Mouse (Mus musculus): ENCODE results near the gene Ccdc82.

Ccdc82 gene

DNA sequence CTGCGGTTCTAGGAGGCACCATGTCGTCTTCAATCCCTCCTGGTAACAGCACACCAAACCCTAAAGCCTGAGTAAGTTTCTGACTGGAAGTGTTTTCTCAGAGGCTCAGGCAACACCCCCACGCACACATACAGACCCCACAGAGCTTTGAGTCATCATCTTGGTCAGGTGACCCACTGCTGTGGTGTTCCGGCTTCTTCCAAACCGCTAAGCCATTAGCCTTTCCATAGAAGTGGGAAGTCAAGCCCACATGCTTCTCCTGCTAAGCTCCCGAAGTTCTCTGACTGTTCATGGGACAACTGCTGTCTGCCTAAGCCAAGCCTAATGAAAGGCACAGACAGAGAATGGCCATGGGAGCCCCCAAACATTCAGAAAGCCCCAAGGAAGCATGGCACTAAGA is 52.4 kb downstream of the Ccdc82 start:
- no peak for DNase-seq (ENCODE audit: low read depth, low spot score)

- DNase-seq (ENCODE audit: low read depth, low spot score) = no peak
Observed at GRCm38 (mm10) chr9:13300041-13300441, 53.3 kb downstream of the Ccdc82 start.

DNA sequence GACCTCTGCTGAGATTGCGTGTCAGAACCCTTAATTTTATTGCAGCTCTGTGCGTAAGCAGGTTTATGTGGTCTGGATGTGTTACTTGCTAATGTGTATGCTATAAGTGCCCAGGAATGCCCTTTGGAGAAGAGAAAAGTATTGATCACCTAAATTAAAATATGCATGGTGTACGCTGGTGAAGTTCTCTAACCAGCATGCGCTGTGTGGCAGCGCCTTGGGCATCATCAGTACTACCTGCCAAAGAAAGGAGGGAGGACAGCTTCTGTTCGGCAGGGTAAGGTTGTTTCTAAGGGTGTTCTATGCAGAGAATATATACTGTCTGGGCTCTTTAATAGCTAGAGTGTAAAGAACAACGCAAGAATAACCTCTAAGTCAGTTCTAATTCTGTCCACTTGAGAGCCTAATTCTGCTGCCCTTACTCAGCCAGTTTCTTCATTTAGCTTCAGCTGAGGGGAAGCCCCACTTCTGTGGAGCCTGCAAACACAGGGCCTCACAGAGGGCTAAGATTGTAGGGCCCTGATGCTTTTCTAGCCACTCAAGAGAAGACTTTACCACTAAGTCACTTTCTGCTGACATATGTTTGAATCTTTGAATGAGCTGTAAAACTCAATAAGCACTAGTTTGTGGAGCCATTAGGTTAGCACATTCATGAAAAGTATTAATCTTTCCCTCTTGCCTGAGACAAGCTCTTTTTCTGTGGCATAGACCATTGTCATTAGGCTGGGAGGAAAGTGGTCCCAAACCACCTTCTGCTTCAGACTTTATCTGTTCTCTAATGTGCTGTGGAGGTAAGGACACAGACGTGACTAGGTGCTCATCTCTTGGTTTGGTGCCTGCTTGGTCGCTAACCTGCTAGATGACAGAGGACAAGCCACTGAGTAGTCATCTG is 54.4 kb downstream of the Ccdc82 start:
- no peak for DNase-seq (ENCODE audit: low read depth, low spot score)

DNA sequence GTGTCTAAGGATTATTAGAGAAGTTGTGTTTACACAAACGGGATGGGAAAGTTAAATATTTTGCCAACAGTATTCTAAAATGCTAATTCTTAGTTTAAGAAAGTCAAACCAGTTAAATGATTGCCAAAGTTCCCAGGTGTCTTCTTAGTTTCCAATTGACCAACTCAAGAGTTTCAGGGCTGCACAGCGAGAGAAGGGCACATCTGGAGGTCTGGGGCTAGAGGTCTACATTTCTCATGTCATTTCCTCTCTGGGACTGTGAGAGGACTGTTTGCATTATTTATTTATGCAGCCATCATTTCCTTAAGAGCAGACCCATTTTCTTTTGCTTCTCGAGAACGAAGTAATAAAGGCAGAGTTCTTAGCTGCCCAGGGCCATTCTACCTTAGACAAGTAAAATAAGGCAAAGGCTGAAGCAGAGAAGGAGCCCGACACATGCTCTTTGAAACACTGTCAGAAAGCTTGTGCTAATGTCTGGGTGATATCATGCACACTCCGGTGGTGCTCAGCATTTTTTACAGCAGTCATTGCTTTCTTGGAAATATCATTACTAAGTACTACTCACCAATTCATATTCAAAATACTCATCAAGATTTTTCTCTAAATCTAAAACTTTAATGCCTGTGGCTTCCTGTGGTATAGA is 55.5 kb downstream of the Ccdc82 start:
- DNase-seq (ENCODE audit: low read depth, low spot score) = no peak

- no peak for DNase-seq (ENCODE audit: low read depth, low spot score)
Observed at GRCm38 (mm10) chr9:13303099-13303771, 56.5 kb downstream of the Ccdc82 start.

- DNase-seq (ENCODE audit: low read depth, low spot score) = no peak
Observed at GRCm38 (mm10) chr9:13303976-13304375, 57.2 kb downstream of the Ccdc82 start.

GRCm38 (mm10) chr9:13306471-13306870 is 59.7 kb downstream of the Ccdc82 start:
- no peak for DNase-seq (ENCODE audit: low read depth, low spot score)

DNA sequence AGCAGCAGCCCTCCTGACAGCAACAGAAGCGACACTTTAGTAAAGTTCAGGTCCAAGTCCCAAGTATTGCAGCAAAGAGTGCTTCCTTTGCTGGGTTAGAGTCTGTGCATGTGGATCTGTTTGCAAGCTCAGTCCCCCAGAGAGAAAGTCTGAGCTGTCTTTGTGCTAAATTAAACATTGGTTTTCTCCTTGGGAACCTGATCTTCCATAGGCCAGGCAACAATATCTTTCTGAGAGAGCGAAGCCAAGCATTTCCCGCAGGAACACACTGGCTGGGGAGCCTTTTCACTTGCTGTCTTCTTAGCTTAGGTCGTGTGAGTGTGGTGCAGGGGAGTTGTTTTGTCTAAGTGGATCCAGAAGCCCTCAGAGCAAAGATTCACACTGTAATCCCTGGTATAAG is 60.5 kb downstream of the Ccdc82 start:
- no peak for DNase-seq (ENCODE audit: low read depth, low spot score)

- DNase-seq (ENCODE audit: low read depth, low spot score) = no peak
Observed at GRCm38 (mm10) chr9:13308718-13309117, 62.0 kb downstream of the Ccdc82 start.

DNA sequence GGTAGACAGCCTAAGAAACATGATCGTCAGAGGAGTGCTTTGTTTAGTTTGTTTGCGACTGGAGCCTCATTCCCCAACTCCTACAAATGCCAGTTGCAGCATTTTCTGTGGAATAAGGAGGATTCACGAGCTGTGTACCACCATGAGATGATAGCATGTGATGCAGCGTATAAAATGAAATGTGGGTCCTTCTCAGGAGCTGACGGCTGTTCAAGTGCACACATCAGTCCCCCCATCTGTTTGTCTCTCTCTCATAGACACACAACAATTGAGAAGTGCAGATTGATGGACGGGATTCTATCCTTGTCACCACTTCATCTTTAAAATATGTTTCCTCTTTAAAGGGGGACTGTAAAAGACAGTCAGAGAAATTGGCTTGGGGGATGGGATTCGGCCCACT is 63.1 kb downstream of the Ccdc82 start:
- no peak for DNase-seq (ENCODE audit: low read depth, low spot score)

GRCm38 (mm10) chr9:13310236-13310635 is 63.5 kb downstream of the Ccdc82 start:
- DNase-seq (ENCODE audit: low read depth, low spot score) = no peak

DNA sequence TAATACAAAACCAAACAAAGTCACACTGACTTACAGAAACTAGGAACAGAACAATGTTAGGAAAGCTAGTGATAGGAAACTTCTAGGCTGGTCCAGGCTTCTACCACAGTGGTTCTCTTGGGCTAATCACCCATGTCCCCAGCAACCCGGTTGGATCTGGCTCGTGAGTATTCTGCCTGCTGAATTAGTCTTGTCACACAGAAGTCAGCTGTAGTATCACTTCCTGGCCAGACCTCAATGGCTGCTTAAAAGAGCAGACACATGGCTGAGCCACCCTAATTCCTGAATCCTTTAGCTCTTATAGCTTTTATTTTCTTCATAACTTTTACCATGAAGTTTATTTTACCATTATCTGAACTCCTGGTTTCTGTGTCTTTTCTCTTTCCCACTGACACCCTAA is 64.3 kb downstream of the Ccdc82 start:
- DNase-seq (ENCODE audit: low read depth, low spot score) = no peak

DNA sequence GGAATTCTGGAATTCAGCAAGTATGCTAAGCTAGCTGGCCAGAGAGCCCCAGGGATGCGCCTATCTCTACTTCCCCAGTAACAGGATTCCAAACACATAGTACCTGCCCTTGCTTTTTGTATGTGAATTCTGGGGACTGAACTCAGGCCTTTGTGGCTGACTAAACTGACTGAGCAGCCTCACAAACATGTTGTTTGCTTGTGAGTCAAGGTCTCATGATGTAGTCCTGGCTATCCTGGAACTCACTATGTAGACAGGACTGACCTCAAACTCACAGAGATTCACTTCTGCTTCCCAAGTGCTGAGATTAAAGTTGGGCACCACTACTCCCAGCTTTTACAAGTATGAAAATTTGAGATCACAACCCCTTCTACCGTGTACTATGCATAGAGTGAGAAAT is 67.2 kb downstream of the Ccdc82 start:
- DNase-seq (ENCODE audit: low read depth, low spot score) = no peak

DNA sequence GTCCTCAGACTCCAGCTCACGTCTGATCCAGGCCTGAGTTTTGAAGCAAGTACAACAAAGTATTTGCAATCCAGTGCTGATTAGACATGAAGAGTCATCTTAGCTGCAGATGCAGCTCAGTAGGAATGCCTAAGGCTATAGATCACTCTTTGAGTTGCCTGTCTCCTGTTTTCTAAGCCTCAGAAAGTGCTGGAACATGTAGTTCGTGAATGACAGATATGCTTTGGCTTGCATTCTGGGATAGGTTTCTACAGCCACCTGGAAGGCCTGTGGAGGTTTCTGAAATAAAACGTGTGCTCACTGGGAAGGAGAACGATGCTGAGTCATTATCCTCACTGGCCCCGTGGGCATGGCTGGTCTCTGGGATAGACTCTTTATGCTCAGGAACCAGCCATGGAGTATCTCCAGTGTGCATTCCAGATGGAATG is 67.8 kb downstream of the Ccdc82 start:
- DNase-seq (ENCODE audit: low read depth, low spot score) = no peak

- no peak for DNase-seq (ENCODE audit: low read depth, low spot score)
Observed at GRCm38 (mm10) chr9:13315393-13315792, 68.6 kb downstream of the Ccdc82 start.

DNA sequence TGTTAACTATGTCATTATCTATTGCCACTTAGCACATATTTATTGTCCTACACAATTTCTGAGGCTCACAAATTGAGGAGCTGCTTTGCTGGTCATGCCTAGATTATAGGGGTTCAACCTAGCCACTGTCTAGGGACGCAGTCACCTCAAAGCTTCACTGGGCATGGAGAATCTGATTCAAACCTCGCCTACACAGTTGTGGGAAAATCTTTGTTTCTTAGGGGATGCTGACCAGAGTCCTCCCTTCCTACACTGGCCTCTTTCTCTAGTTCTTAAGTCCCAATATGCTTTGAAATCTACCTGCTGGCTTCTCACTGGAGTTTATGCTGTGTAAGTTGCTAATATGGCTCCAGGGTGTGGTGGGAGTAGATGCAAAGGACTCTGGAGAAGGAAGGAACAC is 72.8 kb downstream of the Ccdc82 start:
- no peak for DNase-seq (ENCODE audit: low read depth, low spot score)

DNA sequence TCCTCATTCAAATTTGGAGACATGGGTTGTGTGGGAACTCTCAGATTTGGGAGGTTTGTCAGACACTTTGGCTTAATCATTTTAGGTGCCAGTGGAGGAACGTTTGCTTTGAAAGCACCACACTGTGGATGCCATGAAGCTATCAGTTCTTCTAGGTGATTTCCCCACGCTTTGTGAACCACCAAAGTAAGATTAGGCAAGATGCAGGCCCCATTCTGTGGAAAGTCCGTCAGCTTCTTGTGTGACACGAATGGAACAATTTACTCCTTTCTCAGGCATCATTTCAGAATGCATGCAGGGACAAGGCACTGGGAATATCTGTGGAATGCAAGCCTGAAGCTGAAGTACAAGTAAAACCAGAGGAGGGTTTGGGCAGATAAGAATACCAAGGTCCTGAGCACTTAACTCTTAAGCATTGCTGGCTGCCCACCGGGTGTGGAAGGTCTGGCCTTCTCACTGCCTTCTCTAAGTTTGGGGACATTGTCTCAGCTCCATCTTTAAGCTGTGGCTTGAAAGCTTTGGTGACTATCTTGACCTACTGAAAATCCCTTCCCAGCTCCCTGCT is 74.1 kb downstream of the Ccdc82 start:
- no peak for DNase-seq (ENCODE audit: low read depth, low spot score)

DNA sequence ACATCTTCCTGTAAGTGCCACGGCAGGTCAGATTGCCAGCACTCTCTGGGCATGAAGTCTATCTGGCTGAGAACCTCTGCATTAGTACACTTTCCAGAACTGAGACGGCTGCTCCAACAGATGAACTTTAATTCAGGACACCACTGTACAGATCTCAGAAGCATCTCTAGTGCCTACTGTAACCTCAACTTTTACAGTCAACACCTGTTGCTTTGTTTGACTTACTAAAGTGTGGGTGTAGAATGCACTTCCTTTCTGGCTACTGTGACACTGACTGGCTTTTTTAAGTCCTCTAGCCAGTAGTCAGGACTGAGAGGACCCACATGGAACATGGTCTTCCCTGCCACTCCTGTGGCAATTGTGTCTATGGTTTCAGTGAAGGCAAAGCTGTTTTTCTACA is 76.3 kb downstream of the Ccdc82 start:
- DNase-seq (ENCODE audit: low read depth, low spot score) = no peak

GRCm38 (mm10) chr9:13323612-13324011 is 76.9 kb downstream of the Ccdc82 start:
- no peak for DNase-seq (ENCODE audit: low read depth, low spot score)
